Mouse (Mus musculus): ENCODE measurements at regions not wholly inside any gene's neighbourhood (a gene's known extent, or its start where the extent isn't known, plus 50 kb on each side); places are given as distances from the start of the nearest gene placed in this dataset.

DNA sequence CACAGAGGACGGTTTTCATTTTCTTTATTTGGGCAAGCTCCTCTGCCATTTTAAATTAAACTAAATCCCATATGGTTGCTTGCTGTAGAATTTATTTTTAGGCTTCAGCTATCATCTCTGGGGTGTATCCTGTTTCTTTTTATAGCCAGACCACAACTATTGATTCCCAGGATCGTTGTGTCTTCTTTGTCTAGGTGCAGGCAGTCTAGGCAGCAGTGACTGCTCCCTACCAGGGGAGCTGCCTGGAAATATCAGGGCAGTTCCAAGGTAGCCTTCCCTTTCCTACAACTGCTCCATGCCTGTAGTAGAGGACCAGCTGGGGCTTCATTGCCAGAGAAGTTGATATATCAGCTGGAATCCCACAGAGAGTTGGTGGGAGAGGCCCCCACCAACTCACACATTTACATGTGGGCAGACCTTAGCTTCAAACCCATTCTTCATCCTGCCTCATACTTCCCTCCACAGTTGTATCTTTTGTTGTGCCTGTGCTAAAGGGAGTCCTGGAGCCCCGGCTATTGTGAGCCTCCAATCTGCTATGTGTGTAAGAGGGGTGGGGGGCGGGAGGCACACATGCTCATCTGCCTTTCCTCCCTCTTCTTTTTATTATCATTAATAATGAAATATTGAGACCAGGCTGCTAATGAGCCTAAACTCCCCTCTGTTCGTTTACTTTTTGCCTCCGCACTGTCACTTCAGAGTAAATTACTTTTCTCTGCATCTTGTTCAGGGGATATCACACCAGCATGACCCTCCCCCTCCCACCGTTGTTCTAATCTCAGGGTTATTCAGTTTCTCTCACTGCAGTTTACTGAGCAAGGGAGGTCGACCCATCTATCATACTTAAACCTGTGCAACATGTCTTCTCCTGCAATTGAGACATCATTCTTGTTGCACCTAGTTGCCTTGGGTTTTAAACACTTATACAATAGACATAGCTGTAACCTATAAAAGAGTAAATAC, 576.3 kb upstream of the Plxna2 start:
- no peak for TF ChIP-seq POLR2AphosphoS2 (IDR thresholded peaks at IDR 0.05; ENCODE audit: insufficient read length, low read depth)
- no peak for TF ChIP-seq TCF12 (IDR thresholded peaks at IDR 0.05; ENCODE audit: insufficient read depth, poor library complexity, severe bottlenecking)
- no peak for TF ChIP-seq POLR2A (IDR thresholded peaks at IDR 0.05; ENCODE audit: insufficient read length, low read depth)
- TF ChIP-seq MYOD1 (IDR thresholded peaks at IDR 0.05; ENCODE audit: control insufficient read depth in 1 of 3, insufficient read length in 2 of 3, low read depth in 2 of 3), result no peak
- no peak for TF ChIP-seq USF1 (IDR thresholded peaks at IDR 0.05; ENCODE audit: low read depth)
- no peak for TF ChIP-seq SRF (IDR thresholded peaks at IDR 0.05; ENCODE audit: control insufficient read depth, insufficient read length, low read depth)
- no peak for TF ChIP-seq TCF3 (IDR thresholded peaks at IDR 0.05; ENCODE audit: insufficient read length, low read depth)
- TF ChIP-seq E2F4 (IDR thresholded peaks at IDR 0.05; ENCODE audit: insufficient read depth), result no peak
- TF ChIP-seq MYOG (IDR thresholded peaks at IDR 0.05; ENCODE audit: control insufficient read depth in 1 of 3, insufficient read depth in 1 of 3, insufficient read length in 2 of 3, low read depth in 2 of 3), result no peak
- no peak for TF ChIP-seq MAX (IDR thresholded peaks at IDR 0.05; ENCODE audit: low read depth)
- TF ChIP-seq REST (IDR thresholded peaks at IDR 0.05; ENCODE audit: insufficient read depth, insufficient read length), result no peak

All from myocyte (in vitro differentiated cells).